ENCODE assay signal across 8 mouse cellular contexts in genomic region chr13:51569685-51570068, GRCm38 (mm10). TPM values are rescaled to one million over a fixed set of nuclear protein-coding genes. Genes with fewer than 3 reads are reported as not detected.
DNase-seq lines count a peak whose midpoint lies in the region; ATAC-seq and TF ChIP-seq lines count a peak whose summit lies in the region.

No protein-coding gene starts in this region.

- TF ChIP-seq POLR2A in myocyte (IDR thresholded peaks at IDR 0.05; ENCODE audit: insufficient read length, low read depth) = no peak

- H3K27ac ChIP-seq in heart, embryonic 16.5 days (ENCODE audit: low read length) = no peak overlapping the region
- no peak overlapping the region for H3K27ac ChIP-seq in embryonic facial prominence, embryonic 15.5 days (replicated peaks)
- H3K27ac ChIP-seq in hindbrain, embryonic 15.5 days (replicated peaks) = peak overlapping the region; percentile 87

- no peaks in the 10 kb centered on the region for H3K79me2 ChIP-seq in myocyte (ENCODE audit: control insufficient read depth, insufficient read depth)

- H3K9ac ChIP-seq in heart, embryonic 16.5 days (ENCODE audit: low read length) = 0 out of 2 replicates have a peak overlapping the region, but pooled peaks have one; percentile 10
- no peak overlapping the region for H3K9ac ChIP-seq in embryonic facial prominence, embryonic 15.5 days
- peak overlapping the region; percentile 29; the same call in 1 of the 2 replicates for H3K9ac ChIP-seq in hindbrain, embryonic 15.5 days

- H3K4me2 ChIP-seq in heart, embryonic 16.5 days (ENCODE audit: low read depth, low read length) = peak overlapping the region; percentile 91
- H3K4me2 ChIP-seq in embryonic facial prominence, embryonic 15.5 days (replicated peaks) = peak overlapping the region; percentile 96
- peak overlapping the region; percentile 97 for H3K4me2 ChIP-seq in hindbrain, embryonic 15.5 days
- H3K4me2 ChIP-seq in myocyte (ENCODE audit: low read depth) = peak overlapping the region; percentile 88

- no peaks in the 10 kb centered on the region for H3K36me3 ChIP-seq in heart, embryonic 16.5 days (ENCODE audit: control insufficient read depth, insufficient read depth)
- no peaks in the 10 kb centered on the region for H3K36me3 ChIP-seq in embryonic facial prominence, embryonic 15.5 days
- no peaks in the 10 kb centered on the region for H3K36me3 ChIP-seq in hindbrain, embryonic 15.5 days
- H3K36me3 ChIP-seq in myocyte (ENCODE audit: control insufficient read depth, insufficient read depth) = no peaks in the 10 kb centered on the region

- no peaks in the 10 kb centered on the region for H3K9me3 ChIP-seq in heart, embryonic 16.5 days (replicated peaks; ENCODE audit: control insufficient read depth, low read length)
- no peaks in the 10 kb centered on the region for H3K9me3 ChIP-seq in embryonic facial prominence, embryonic 15.5 days (replicated peaks)
- no peaks in the 10 kb centered on the region for H3K9me3 ChIP-seq in hindbrain, embryonic 15.5 days

- peaks cover 45% of the 10 kb centered on the region for H3K27me3 ChIP-seq in heart, embryonic 16.5 days (ENCODE audit: control insufficient read depth, insufficient read depth, low read length)
- peaks cover 53% of the 10 kb centered on the region for H3K27me3 ChIP-seq in embryonic facial prominence, embryonic 15.5 days
- peaks cover 15% of the 10 kb centered on the region for H3K27me3 ChIP-seq in hindbrain, embryonic 15.5 days
- no peaks in the 10 kb centered on the region for H3K27me3 ChIP-seq in myocyte (ENCODE audit: control insufficient read depth, insufficient read depth, insufficient read length)

- WGBS in heart, embryonic 16.5 days = 5% methylated on average over 7 of the region's 7 CpGs
- 3% methylated on average over 7 of the region's 7 CpGs for WGBS in embryonic facial prominence, embryonic 15.5 days
- WGBS in hindbrain, embryonic 15.5 days = 2% methylated on average over 7 of the region's 7 CpGs

- no peak overlapping the region for H3ac ChIP-seq in myocyte (ENCODE audit: control insufficient read depth, insufficient read length)

- no peak for ATAC-seq in heart, embryonic 16.5 days (replicated peaks; ENCODE audit: extremely low read depth, insufficient read depth, low FRiP score)
- no peak for ATAC-seq in embryonic facial prominence, embryonic 15.5 days (ENCODE audit: insufficient number of reproducible peaks, low FRiP score, low TSS enrichment, low read depth)
- ATAC-seq in hindbrain, embryonic 15.5 days (ENCODE audit: low FRiP score, low read depth) = peak; percentile 64

- no peak for DNase-seq in heart, postnatal 36 days
- DNase-seq in adrenal gland, postnatal 36 days = no peak
- no peak for DNase-seq in thymus, postnatal 25 days
- no peak for DNase-seq in cerebellum, postnatal 14 days

- intact Hi-C loops in heart, postnatal 36 days (cut with DNase I) = loop anchor here (5.0 kb wide), 1 partner anchor 48 kb away; no protein-coding TSS in a partner anchor

- H3K4me3 ChIP-seq in heart, embryonic 16.5 days (ENCODE audit: low read length) = peak overlapping the region; percentile 57
- H3K4me3 ChIP-seq in embryonic facial prominence, embryonic 15.5 days (replicated peaks) = peak overlapping the region; percentile 52
- H3K4me3 ChIP-seq in hindbrain, embryonic 15.5 days = peak overlapping the region; percentile 63
- peak overlapping the region; percentile 18 for H3K4me3 ChIP-seq in myocyte

- peaks cover 31% of the 10 kb centered on the region for H3K4me1 ChIP-seq in heart, embryonic 16.5 days (ENCODE audit: control insufficient read depth, insufficient read depth, low read length)
- peaks cover 36% of the 10 kb centered on the region for H3K4me1 ChIP-seq in embryonic facial prominence, embryonic 15.5 days
- H3K4me1 ChIP-seq in hindbrain, embryonic 15.5 days (replicated peaks) = peaks cover 55% of the 10 kb centered on the region

TF ChIP-seq in myocyte, 11 proteins besides CTCF, POLR2A, EP300 and RAD21:
- no peak for TF ChIP-seq REST (IDR thresholded peaks at IDR 0.05; ENCODE audit: insufficient read depth, insufficient read length)
- TF ChIP-seq MAX (IDR thresholded peaks at IDR 0.05; ENCODE audit: low read depth) = no peak
- TF ChIP-seq MYOD1 (IDR thresholded peaks at IDR 0.05; ENCODE audit: control insufficient read depth in 1 of 3, insufficient read length in 2 of 3, low read depth in 2 of 3) = no peak
- no peak for TF ChIP-seq E2F4 (IDR thresholded peaks at IDR 0.05; ENCODE audit: insufficient read depth)
- no peak for TF ChIP-seq USF1 (IDR thresholded peaks at IDR 0.05; ENCODE audit: low read depth)
- TF ChIP-seq POLR2AphosphoS2 (IDR thresholded peaks at IDR 0.05; ENCODE audit: insufficient read length, low read depth) = no peak
- TF ChIP-seq TCF12 (IDR thresholded peaks at IDR 0.05; ENCODE audit: insufficient read depth, poor library complexity, severe bottlenecking) = no peak
- TF ChIP-seq CEBPB (IDR thresholded peaks at IDR 0.05; ENCODE audit: insufficient read depth, poor library complexity, severe bottlenecking) = no peak
- no peak for TF ChIP-seq MYOG (IDR thresholded peaks at IDR 0.05; ENCODE audit: control insufficient read depth in 1 of 3, insufficient read depth in 1 of 3, insufficient read length in 2 of 3, low read depth in 2 of 3)
- no peak for TF ChIP-seq TCF3 (IDR thresholded peaks at IDR 0.05; ENCODE audit: insufficient read length, low read depth)
TF ChIP-seq in myocyte: peak in this region for 0.

RNA-seq across cellular contexts. Expression of gene Shc3, which starts 0.5 kb away (rescaled TPM):
- 0.21 and 0.22 TPM in 2 replicates for polyA plus RNA-seq in heart, embryonic 16.5 days (2015; fragmentation: Nextera tagmentation; extraction: Ambion mirVana)
- 1 to 10 TPM; 1.4 to 2.2 TPM for total RNA-seq in heart, postnatal 36 days (2021)
- 1.1 and 1.4 TPM in 2 replicates for polyA plus RNA-seq in embryonic facial prominence, embryonic 15.5 days (2015; fragmentation: Nextera tagmentation; extraction: Ambion mirVana)
- polyA plus RNA-seq in hindbrain, embryonic 15.5 days (2015; fragmentation: Nextera tagmentation; extraction: Ambion mirVana) = 7.3 and 8.4 TPM in 2 replicates
- 0.17 TPM for polyA plus RNA-seq in myocyte (2012; fragmentation: generic; extraction: Trizol)
- total RNA-seq in adrenal gland, postnatal 36 days (2021) = 1 to 10 TPM; 1.0 to 1.2 TPM
